Mouse (Mus musculus): Measurements from ENCODE around the gene Dtx3.
"Not testable (repeated sequence)": the region's sequence is repeated elsewhere in the genome, so short reads cannot be mapped to it uniquely, and the experiment has no call there.

The Dtx3 gene

GRCm38 (mm10) chr10:127203106-127203505 is 7.6 kb upstream of the Dtx3 start:
- DNase-seq = no peak

- DNase-seq = no peak
These were observed 4.8 kb upstream of the Dtx3 start for GRCm38 (mm10) chr10:127200279-127200678.

GRCm38 (mm10) chr10:127199474-127199873 is 3.9 kb upstream of the Dtx3 start:
- DNase-seq = no peak

- DNase-seq = no peak
These were observed 3.5 kb upstream of the Dtx3 start for GRCm38 (mm10) chr10:127199068-127199467.

DNA sequence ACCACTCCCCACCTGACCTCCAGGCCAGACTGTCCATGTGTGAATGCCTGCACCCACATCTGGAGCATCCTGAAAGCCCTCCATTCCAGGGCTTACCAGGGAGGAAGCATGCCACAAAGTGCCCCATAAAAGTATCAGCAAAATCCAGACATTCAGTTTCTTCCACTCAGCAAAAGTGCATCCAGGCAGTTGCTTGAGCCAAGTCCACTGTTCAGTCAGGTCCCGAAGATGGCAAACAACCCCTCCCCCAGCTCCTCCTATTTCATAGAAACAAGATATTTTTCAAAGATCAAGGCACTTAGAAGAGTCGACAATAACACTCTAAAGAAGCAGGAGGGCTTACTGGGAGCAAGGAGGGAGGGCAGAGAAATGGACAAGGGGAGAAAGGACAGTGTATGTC is 3.0 kb upstream of the Dtx3 start:
- DNase-seq = no peak

- DNase-seq = no peak
These were observed 2.1 kb upstream of the Dtx3 start for GRCm38 (mm10) chr10:127197505-127198110.

GRCm38 (mm10) chr10:127197104-127197503 is 1.6 kb upstream of the Dtx3 start:
- no peak for DNase-seq

DNA sequence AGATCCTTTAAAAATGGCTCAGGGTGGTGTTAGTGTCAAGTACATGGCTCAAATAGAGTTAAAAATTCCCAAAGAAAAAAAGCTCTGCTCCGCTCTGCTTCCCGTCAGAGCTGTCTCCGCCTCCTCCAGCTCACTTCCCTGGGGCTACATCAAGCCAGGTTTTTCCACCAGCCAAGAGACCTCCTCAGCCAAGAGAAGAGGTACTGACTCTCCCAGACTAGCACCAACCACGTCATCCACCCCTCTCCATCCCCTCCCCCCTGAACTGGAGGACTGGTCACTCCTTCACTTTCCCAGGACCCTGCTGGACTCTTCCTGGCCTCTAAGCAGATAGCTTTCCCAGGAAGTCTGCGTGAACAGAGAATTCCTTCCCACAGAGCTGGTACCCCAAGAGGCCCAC is 864 bp upstream of the Dtx3 start:
- DNase-seq = peak; percentile 75

DNA sequence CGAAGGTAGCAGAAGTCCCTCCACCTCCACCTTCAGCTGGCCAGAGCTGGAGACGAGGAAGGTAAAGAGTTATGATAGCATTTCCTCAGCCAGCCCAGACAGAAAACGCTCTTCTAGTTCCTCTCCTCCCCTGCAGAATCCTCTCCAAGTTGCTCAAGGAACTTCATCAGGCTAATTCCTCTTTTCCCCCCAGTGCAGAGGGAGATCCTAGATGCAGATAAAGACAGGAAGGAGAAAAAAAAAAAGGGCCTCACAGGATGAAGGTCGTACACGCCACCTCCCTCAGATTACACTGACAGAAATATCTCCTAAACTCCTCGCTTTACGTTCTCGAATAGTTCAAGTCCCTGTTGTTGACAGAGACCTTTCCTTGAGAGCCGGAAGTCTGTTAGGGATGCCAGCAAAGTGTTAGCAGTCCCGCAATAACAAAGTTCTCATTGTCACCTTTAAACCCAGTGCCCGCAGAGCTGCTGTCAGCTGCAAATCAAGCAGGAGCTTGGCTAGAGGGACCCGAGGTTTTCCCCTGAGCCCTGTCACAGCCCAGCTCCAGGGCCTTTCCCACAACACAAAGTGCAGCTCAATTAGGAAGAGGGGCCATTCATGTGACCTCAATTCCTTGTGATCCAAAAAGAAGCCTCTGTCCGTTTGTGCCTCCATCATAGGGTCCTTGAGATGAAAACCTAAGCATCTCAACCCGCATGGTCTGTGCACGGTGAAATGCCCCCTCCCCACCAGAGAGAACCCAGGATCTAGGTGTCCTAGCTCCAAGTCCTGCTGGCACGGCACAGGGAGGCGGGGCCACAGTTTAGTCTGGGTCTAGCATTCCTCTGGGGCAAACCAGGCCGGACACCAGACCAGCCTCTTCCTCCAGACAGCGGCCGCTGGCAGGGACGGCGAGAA is 850 bp downstream of the Dtx3 start:
- peak; percentile 82 for DNase-seq

GRCm38 (mm10) chr10:127193011-127193410 is 2.5 kb downstream of the Dtx3 start:
- no peak for DNase-seq

DNA sequence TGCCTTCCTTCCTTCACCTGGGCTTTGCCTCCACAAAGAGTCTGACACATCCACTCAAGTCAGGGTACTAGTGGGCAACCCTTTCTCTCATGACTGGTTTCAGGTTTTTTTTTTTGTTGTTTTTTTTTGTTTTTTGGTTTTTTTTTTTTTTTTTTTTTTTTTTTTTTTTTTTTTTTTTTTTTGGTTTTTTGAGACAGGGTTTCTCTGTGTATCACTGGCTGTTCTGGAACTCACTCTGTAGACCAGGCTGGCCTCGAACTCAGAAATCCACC is 3.5 kb downstream of the Dtx3 start:
- DNase-seq = not testable (repeated sequence)

DNA sequence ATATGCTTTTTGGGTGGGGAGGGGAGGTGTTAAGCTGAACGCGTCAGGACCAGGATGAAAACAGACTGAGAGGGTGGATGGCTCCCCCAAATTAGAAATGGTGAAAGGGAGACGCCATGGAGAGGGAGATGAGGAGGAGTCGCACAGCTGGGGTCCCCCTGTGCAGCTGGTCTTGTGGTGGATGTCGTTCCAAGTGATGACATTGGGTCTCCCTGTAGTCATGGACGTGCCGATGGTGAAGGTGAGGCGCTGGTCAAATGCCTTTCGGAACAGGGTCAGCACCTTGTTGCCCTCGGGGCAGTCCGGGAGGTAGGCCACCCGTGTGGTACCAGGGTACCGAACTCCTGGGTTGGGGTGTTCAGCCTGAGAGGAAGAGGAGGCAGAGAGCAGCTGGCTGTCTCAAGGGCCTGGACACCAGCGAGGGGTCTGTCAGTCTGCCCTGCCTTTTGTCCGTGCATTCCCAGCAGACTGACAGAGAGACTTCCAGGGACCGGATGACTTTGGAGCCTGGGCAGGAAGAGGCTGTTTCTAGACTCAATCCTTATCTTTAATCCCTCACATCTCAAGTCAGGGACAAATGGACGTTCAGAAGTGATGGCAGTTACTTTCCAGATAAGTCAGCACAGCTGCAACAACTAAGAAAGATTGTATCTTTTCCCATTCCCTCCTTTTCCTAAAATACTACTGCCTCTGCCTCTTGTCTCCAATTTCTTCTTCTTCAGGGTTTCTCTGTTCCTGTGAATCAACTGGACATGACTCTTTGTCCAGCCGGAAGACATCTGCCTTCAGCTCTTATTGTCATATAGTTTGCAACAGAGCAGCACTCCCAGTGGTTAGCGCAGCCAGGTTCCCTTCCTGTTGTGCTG is 4.1 kb downstream of the Dtx3 start:
- peak; percentile 44 for DNase-seq

DNA sequence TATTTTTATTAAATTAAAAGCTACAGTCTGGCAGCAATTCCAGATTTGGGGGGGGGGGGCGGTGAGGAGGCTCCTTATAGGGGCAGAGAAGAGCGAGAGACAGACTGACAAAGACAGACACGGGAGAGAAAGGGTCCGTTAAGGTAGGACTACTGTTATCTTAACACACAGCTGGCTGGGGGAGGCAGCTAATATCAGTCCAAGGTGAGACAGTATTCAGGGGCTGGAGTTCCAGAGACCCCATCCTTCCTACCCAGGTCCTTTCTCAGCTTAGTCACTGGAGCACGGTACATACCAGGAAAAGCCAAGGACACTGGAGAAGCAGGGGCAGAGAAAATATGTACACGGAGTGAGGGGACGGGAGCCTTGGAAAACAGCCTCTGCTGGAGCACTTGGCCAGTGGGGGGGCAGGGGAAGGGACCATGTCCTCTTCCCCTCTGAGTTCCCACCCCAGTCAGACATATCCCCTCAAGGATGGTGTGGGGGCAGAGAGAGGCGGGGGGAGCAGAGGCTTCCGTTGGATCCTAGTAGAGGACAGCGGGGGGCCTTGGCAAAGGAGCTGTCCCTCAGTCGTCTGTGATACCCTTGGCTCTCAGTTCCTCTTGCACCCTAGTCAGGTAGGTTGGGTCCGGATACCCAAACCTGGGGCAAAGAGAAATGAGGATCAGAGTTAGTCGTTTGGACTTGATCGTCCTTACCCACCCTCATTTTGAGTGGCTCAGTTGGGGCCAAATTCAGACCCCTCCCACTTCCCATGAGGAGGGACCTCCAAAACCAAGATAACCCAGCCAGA is 4.9 kb downstream of the Dtx3 start:
- DNase-seq = peak; percentile 49

DNA sequence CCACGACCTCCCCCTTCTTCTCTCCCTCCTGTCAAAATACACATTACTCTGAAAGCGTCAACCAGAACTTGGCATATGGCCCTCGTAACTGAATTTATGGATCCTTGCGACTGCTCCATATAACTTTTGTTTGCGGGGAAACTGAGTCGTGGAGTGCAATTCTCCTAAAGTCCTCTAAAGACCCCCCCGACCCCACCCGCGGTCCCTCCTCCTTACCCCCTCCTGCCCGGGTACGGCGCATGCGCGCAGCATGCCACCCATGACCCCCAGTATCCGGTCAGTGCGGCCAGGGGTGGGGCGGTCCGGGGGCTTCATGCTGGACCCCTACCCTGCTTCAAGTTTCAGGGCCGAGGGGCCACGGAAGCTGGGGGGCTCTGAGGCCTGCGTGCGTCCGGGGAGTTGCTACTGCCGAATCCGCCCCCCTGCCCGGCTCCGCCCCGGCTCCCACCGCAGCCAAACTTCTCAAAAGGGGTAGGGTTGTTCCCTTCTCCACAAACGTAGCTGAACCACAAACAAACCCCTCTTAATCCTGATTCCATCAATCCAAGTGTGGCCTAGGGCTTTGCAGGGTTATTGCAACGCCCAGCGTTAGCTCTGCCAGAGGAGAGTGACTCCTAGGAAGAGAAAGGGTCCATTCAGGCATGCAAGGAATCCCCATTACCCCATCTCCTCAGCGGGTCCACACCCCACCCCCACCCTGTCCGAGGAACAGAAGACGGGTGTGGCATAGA is 5.7 kb downstream of the Dtx3 start, which contains the start of gene Arhgef25:
TSS of gene Arhgef25 (minus strand) at position 433 of the 731 bp plus-strand sequence.
- DNase-seq = peak; percentile 67

DNA sequence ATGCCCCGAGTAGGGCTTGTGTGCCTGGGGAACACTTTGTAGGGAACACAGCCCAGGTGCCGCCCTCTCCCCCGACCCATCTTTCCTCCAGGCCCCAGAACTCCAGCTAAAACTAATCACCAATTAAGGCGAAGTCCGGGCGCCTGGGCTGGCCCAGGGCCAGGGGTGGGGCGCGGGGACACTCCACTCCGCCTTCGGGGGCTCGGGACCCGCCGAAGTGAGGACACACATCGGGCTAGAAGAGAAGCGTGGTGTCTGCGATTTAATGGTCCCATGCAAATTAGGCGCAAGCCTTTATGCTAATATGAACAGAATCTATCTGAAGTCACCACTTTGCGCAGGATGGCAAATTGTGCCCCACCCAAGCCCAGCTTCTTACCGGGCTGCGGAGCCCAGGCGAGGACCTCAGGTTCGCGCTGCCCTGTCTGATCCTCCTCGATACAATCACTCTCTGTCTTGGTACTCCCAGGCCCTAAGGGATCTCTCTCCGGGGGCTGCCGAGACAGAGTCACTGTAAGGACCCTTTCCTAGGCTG is 6.3 kb downstream of the Dtx3 start:
- DNase-seq = peak; percentile 71

- peak; percentile 78 for DNase-seq
These were observed 6.9 kb downstream of the Dtx3 start for GRCm38 (mm10) chr10:127188465-127189115.

DNA sequence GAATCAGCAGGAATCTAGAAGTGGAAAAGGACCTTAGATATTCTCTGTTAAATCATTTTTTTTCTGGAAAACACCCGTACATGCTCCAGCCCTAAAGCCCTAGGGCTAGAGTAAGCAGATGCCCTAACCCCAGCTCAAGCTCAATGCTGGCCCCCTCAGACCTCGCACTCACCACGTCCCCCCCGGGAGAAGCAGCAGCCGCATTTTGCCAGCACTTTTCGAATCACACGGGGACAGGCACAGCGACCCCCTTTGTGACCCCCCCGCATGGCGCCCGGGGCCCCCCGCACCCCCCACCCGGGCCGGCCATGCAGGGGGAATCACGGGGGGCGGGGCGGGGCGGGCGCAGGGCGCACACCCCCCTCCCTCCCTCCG is 7.5 kb downstream of the Dtx3 start:
- DNase-seq = peak; percentile 56

DNA sequence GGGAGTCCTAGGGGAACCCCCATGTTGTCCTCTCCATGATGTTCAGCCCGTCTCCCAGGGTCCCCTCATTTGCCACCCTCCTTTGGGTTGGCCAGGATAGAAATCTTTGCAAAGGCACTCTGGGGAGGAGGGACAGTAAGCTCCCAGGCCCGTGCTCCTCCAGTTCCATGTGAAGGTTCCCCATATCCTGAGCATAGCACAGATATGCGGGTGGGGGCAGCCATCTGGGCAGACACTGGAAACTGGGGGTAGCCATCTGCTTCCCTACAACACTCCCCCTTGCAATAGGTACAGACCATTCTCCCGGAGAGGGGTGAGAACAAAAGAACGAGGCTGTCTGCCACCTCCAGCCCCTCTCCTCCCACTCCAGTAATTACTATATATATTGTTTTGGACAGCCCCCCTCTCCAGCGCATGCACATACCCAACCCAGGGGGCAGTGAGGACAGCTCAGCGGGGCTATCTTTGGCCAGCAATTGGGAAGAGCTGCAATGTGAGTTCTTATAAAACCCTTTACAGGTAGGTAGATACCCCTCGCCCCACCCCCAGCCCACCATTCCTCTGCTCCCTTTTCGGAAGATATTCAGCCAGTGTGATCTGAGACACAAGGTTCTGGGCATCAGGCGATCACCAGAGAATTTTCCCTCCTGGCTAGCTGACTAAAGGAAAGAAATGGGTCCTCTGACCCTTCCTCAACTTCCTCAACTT is 8.0 kb downstream of the Dtx3 start:
- peak; percentile 80 for DNase-seq

- DNase-seq = no peak
These were observed 9.1 kb downstream of the Dtx3 start for GRCm38 (mm10) chr10:127186451-127186850.

DNA sequence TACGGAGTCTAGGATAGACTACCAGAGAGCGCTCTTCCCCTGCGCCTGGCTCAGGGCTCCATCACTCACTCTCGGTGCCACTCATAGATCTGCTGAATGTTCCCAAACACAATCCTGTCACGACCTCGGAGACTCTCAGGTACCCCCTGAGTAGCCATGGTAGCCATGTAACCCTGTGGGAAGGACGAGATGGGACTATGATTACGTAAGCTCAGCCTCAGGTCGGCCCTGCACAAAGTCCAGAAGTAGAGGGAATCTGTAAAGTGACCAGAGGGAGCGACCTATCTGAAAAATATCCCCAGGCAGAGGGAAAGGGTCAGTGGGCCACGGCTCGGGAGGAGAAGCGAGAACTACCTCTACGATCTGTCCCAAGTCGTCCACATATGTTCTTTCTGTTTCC is 10.0 kb downstream of the Dtx3 start:
- no peak for DNase-seq

GRCm38 (mm10) chr10:127185101-127185500 is 10.4 kb downstream of the Dtx3 start:
- DNase-seq = no peak
